Mouse (Mus musculus): ENCODE results near the gene Serpina3j.

DNA sequence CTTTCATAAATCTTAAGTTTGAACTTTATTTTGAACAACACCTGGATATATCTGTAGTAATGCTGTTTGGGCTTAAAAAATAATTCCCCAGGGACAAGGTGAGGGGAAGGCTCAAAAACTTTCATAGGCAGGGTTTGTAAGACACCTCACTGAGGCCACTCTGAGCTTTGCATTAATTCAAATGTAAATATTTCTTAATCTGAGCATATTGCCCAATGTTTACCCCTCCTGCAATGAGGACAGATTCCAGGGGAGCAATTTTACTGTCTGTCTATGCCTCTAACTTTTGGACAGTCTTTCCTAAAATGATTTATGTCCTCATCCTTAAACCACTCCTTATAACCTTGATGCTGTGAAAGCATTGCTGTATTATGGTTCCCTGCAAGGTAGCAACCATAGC, 26.0 kb upstream of the Serpina3j start:
- TF ChIP-seq POLR2A (IDR thresholded peaks at IDR 0.05; ENCODE audit: low read depth, low read length) (no peak), CTCF (IDR thresholded peaks at IDR 0.05; ENCODE audit: extremely low read depth, insufficient read length, insufficient replicate concordance, low read depth, low read length) (no peak)
